Mouse (Mus musculus): ENCODE measurements around the gene Bmf.

Gene Bmf

DNA sequence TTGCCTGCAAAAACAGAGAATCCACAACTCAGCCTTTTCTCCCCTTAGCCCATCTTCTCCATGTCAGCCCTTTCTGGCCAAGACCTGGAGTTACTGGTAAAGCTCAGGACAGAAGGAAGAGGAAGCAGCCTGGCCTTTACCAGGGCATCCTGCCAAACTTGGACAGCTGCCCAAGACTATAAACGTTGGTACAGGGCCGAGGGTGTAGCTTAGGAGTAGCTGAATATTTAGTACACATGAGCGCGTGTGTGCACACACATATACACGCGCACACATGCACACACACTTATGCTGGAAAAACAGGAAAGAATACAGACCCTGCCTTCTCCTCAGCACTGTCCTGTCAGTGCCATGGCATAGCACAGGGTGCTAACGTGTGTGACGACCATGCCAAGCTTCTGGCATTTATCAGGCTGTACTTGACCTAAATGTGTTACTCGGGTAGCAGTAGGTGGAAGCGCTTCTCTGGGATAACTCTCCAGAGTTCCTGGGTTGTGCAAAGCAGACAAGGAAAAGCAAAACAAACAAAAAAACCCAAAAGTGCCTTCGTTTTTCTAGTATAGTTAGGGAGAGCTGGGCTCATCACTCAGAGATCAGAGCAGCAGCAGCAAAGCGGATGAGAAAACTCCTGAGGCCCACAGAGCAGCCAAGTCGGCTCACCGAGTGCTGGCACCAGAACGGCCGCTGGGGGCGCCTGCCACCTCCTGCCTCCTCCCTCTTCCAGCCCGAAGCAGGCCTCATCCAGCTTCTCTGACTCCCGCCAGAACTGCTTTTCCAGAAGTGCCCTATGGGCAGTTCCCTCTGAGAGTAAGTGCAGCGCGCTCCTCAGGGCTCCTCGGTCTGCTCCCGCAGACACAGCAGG, 4.0 kb downstream of the Bmf start:
- DNase-seq (ENCODE audit: extremely low read depth, low read depth): peak; percentile 49

DNA sequence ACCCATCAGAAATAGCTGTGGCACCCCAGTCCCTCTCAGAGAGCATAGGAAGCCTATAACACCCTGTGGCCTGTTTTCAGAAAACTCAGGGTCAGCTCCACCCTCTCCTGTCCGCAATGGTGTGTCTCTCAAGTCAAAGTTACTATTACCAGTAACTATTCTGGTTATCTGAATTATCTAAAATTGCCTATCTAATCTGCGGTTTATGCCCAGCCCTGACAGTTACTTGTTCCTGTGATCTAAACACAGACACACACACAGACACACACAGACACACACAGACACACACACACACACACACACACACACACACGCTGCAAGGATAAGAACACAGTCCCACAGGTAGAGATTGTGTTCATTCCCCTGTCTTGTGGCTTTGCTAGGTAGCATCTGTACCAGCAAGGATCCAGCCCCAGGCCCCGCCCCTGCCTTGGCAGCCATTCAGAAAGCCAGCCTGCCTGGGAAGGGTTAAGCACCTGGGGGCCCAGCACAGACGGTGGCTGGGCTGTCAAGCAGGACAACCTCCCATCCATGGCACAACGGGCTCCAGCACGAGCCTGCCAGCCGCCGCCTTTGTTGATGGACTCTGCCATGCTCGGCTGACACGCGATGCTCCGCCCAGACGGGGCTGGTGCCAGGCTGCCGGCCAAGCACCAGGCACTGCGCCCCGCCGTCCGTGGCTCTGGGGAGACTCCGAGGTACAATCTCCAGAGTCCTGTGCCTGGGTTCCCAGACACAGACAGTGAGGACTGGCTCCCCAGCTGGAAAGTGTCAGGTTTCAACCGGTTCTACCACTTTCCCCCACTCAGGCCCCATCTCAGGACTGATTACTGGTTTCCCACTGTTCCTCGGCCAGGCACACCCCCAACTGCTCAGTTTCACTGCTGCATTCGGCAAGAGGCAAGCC, 5.3 kb downstream of the Bmf start:
- DNase-seq (ENCODE audit: extremely low read depth, low read depth): no peak

DNA sequence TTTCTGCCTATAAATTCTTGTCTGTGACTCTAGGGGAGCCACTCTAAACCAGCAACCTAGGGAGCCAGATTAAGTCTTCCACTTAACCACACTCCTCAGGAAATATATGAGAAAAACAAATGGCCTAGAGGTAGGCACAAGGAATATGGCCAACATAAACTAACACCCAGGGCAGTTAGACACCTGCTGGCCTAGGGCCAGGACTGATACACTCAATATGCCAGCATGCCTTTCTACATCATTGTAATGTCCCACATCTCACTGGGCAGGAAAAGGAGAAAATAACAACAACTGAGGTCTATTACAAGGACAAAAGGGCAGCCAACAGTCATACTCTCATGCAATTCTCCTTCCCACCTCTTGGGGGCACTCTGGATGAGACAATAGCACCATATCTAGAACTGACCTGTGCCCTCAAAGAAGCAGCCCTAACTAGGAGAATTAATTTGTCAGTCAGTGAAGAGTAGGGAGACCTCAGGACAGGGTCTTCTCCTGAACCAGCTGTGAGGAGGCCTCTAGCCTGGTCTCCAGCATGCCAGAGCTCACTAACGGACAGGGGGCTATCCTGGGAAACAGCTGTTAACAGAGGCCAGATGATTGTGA, 6.4 kb downstream of the Bmf start:
- DNase-seq (ENCODE audit: extremely low read depth, low read depth): no peak

DNA sequence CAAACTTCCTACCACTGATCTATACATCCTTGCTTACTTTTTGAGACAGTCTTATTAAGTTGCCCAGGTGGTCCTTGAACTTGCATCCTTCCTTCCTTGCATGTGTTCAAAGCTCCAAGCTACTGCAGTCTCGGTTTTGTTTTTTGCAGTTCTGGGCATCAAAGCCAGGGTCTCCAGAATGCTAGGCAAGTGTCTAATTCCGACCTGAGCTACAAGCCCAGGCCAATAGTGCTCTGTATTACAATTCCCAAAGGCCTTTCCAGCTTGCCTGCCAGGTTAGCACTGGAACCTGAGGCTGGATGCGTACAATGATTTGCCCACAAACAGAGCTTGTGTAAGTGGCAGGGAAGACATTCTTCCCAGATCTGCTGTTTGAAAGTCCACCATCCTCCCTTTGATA, 7.8 kb downstream of the Bmf start:
- no peak for DNase-seq (ENCODE audit: extremely low read depth, low read depth)

DNA sequence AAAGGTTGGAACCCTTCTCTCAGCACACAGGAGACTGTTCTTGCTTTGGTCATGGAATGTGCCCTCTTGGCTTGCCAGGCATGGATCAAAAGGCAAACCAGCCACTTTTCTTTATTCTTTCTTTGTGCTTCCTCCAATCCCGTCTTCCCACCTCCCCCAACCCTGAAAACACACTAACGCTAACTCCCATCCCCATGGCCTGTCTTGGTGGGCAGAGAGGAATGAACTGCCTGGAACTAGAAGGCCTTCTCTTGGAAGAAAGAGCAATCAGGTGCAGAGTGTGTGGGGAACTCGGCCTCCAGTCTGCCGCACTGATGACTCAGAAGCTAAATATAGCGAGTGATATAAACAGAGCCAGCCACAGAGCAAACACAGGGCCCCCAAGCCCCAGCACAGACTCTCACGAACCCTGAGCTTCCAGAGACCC, 8.8 kb downstream of the Bmf start:
- no peak for DNase-seq (ENCODE audit: extremely low read depth, low read depth)

DNA sequence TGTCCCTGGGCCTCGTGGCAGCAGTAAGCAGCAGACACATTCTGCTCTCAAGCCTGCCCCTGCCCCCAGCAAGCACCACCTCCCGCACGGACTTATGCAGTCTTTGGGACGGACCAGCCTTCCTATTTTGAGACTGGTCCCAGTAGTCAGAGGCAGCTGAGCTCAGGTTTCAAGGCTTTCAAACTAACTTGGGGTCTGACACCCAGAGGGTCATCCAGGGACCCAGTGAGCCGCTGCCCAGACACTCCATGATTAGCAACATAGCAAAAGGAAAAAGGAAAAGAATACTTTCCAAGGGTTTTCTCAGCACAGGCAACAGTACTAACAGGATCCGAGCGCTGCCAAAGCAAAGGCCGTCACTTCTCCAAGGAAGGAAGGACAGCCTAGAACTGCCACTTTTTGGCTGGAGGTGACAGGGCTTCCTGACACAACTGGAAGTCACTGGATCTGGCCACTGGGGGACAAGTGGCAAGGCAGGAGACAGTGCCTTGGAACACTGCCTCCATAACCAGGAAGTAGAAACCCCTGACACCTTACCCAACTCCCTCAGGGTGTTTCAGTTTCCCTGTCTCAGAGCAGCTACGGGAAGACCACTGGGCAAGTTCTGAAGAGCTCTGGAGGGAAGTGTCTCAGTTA, 9.5 kb downstream of the Bmf start:
- DNase-seq (ENCODE audit: extremely low read depth, low read depth): no peak

DNA sequence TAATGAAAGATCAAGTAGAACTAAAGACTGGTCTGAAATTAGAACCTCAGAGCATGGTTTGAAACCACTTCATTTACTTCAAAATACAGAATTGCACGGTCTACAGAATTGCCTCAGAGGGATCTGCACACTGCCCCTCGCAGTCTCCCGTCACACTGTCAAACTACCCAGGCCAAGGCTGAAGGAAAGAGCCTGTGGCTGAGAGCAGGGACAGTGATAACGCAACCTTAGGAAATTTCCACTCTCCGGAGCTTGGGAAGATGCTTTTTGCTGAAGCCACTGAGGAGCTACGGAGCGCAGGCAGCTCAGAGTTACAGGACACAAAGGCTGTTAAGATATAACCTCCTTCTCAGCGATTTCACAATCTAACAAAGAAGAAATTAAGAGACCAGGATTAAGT, 10.4 kb downstream of the Bmf start:
- no peak for DNase-seq (ENCODE audit: extremely low read depth, low read depth)

DNA sequence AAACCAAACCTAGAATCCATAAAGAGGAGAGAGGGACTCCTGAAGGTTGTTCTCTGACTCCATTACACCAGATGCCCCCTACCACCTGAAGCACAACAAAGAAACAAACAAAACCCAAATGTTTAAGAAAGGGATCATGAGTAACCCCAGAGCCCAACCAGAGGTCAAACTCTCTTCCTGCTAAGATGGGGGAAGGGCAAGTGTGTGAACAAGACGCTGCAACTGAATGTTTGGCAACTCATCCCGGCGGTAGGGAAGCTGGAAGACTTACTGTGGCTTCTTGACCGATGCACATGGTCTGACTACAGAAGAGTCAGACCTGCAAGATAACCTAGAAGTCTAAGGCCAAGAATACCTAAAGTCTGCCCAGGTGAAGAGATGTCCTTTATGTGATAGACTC, 12.3 kb downstream of the Bmf start:
- DNase-seq (ENCODE audit: extremely low read depth, low read depth): no peak

DNA sequence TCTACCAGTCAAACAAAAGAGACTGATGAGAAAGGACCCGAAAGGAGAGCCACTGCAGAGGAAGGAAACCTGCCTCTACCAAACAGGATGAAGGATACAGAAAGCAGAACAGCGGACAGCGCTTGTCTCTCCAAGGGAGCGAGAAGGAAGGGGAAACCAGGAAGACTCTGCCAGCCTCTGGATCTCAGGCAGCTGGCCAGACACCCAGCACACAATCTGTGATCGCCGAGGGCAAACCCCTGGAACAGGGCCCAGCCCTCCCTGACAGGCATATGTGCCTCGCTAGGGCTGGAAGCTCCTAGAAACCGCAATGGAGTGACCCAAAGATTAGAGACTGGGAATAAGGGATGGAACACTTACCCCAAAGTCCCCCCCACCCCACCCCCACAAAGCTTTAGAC, 12.9 kb downstream of the Bmf start:
- DNase-seq (ENCODE audit: extremely low read depth, low read depth): no peak

DNA sequence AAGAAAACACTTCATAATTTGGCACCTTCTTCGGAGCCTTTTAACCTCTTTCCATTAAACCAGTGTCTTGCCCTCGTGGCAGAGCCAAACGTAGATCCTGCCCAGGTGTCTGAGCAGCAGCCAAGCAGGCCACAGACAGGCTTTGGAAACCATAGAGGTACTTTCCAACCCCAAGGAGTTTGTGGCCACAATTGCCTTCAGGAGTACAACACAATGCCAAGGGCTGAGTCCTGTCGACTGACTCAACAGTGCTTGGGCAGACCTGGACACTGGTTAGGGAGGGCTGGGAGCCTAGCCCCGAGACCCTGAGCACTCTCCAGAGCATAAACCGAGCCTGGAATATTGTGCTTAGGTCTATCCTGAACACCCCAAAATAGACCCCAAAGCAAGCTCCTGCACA, 13.4 kb downstream of the Bmf start:
- no peak for DNase-seq (ENCODE audit: extremely low read depth, low read depth)

DNA sequence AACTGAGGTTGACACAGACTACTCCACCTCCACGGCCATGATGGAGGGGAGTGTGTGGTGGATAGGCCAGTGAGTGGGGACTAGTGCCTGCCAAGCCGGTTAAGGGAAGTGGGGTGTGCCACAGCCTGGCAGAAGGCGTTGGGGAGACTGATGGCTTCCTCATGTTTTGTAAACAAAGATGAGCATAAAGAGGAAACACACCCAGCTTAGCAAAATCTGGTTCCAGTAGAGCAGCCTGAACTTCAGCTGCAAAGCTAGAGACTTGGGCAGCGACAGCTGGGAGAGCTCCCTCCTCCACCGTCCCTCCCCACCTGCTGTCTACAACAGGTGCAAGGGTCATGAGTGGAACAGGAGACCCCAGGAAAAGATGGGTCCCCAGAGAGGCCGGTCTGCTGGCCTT, 15.5 kb downstream of the Bmf start:
- DNase-seq (ENCODE audit: extremely low read depth, low read depth): no peak

DNA sequence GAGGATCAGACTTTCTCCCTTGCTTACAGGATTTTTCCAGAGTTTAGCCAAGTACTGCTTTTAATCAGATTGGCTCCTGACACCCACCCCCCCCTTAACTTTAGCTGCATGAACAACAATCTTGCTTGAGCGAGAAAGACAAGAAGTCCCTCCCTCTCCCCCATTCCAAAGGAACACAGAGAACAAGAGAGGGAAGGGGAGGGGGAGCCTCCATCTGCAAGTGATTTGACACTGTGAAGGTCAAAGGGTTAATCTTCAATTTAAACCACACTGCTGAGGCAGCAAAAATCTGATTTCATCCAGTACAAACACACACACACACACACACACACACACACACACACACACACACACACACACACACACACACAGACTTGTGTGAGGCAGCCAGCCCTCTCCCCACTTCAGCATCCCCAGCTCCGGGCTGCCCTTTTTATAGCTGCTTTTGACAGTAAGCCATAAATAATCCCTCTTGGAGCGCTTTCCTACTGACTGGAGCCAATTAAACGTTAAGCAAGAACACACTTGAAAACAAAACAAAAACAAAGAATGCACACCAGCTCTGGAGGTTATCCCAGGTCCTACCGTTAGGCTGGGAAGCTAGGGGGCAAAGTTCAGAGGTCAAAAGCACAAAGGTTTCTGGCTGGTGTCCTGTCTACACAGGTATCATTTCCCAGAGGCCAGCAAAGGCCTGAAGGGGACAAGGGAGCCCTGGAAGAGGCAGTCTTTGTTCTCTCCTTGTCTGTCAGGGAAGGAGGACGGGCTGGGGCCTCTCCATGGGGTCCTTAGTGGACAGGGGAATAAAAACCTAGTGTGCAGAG, 16.4 kb downstream of the Bmf start:
- no peak for DNase-seq (ENCODE audit: extremely low read depth, low read depth)

DNA sequence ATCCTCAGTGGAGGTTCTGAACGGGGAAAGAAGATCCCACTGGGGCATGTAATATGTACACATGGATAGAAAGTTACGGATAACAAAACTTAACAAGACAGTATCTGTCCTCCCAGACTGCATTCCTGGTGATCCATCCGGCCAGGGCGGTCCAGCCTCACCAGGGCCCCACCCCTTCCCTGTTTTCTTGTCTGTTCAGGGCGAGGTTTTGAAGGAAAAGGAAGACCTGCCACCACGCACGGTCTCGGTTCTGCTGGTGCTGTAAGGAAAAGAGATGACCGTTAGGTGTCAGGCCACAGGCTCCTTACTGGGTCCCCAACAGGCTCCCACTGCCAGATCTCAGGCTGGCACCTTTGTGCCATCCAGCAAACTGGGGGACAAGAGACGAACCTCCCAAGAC, 17.1 kb downstream of the Bmf start:
- no peak for DNase-seq (ENCODE audit: extremely low read depth, low read depth)

DNA sequence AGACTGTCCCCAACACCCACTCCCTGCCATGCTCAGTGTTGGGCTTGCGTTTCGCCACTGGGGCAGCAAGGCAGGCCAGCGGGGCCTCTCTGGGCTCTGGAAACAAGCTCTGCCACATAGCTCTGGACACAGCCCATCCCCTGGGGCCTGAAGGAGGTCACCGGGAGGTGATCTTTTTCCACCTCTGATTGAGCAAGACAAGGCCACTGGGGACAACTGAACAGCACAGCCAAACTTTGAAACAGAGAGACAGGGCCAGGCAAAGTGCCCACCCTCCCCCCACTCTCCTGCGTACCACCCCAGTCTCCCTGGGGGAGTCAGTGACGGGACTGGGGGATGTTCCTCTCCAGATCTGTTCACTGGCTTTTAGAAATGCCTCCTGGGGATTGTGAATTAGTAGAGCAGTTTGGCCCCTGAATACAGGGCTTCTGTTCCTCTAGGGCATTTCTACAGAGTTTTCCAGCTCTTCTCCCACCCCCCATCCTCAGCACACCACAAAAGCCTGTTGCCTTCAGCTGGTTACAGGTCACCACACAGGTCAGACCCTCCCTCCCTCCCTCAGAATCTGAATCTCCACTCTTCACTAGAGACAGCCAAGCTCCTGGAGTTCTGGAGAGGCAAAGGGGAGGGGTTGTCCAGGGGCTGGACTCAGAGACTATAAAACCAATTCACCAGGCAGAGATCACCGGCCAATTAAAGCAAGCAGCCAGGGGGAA, 19.9 kb downstream of the Bmf start:
- no peak for DNase-seq (ENCODE audit: extremely low read depth, low read depth)

DNA sequence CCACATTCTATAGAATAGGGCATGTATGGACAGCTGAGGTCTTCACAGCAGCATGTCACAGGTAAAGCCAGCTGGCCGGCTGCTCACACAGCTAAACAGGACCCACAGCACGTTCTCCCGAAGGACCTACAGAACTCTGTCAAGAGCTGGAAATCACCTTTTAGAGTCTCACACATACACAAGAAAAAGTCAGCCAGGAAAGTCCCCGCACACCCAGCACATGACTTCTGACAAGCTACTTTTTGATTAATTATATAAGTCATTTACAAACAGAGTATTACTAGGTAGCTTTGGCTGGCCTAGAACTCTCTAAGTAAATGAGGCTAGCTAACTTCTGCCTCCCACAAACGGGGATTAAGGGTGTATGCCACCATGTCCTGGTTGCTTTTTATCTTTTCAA, 22.9 kb downstream of the Bmf start:
- no peak for DNase-seq (ENCODE audit: extremely low read depth, low read depth)

DNA sequence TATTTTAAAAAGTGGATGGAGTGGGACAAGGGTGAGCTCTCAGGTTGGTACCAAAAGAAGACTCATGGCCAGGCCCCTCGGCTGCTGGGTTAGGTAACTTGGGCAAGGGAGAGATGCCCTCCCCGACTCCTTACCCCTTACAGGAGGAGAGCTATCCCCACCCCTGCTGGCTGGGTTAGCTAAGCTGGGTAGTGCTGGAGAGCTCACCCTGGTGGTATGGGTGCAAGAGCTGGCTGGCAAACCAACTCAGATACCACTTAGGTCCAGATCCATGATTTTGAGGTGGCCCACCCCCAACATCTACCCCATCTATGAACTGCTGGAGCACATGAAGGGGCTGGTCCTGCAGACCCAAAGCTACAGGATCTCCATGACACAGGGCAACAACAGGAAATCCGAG, 24.7 kb downstream of the Bmf start:
- no peak for DNase-seq (ENCODE audit: extremely low read depth, low read depth)

DNA sequence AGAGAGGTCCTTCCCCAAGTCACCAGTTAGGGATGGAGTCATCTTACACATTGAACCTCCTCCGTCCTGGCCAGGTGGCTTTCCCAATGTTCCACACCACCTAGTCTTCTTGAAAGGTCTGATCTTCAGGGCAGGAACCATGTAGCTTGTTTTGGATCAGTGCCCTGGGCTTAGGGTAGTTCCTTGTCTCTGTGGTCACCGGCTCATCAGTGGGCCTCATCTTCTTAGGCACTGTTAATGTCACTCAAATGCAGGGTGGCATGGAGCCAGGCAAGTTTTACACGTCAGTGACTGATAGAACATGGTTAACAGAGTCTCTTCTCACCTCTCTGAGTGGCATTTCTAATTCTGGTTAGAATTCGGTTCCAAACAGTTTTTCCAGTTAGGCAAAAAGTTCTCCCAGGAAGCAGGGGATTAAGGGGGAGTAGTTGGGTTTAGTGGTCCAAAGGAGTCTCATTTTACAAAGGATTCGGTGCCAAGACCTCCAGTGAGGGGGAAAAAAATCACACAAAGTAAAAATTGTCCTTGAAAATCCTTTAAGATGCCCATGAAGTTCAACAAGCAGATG, 26.2 kb downstream of the Bmf start:
- DNase-seq (ENCODE audit: extremely low read depth, low read depth): no peak

DNA sequence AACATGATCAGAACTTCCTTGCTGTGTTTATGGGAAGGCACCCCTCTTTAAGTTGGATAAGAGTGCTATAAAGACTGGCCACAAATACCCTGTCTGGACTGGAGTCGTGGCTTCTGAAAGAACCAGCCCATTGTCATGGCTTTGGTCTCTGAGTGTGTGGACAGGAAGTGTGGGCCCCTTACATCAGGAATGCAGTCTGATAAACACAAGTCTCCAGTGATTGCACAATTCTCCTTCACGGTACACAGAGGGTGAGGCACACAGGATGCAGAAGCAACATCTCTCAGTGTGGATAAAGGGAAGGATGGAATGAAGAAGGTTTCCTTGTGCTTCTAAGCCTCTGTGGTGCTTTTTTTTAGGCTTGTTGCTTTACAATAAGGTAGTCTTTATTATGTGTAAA, 27.2 kb downstream of the Bmf start:
- DNase-seq (ENCODE audit: extremely low read depth, low read depth): no peak

DNA sequence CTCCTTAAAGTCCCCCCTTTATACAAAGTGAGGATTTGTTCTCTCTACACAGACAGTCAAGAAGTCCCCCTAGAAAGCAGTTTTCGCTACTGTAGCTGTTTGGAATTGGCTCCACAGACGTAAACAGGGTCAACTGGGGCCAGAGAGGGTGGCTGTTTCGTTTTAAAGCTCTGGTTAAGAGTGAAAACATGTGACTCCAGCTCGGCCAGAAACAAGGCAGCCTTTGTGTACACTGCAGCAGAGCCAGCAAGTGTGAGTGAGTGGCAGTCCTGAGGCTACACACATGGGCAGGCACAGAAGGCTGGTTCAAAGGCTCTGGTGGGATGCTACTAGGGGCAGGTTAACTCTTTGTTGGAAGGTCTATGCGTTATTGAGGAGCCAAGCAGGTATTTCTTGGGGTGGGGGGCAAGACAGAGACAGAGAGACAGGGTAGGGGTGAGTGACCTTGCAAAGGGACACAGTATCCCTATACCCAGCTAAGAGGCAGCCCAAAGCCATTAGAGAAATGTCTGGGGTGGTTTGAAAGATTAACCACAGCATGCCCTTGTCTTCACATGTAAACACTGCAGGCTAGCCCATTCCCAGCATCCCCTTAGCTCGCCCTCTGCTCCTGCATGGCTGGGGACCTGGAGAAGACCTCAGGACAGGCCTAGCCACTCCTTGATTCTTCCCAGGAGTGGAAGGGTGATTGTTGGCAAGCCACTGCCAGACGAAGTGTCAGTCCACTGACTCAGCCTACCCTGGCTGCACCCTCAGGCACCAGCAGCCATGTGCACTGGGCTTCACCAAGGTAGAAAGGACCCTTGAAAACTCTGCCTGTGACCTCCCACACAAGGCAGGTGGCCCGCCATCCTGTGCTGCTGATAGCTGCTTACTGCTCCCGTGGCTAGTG, 29.2 kb downstream of the Bmf start:
- DNase-seq (ENCODE audit: extremely low read depth, low read depth): no peak
